Mouse (Mus musculus): ENCODE measurements around the gene Lig4. TPM values are rescaled to one million over a fixed set of nuclear protein-coding genes. Genes with fewer than 3 reads are reported as not detected.
A peak's percentile ranks its signal among the peaks of the same experiment; 100 is the strongest.

The Lig4 gene
- 2.7 and 2.8 TPM in 2 replicates for polyA plus RNA-seq (2012; ENCODE audit: insufficient read depth, insufficient read length, missing spikeins)

GRCm38 (mm10) chr8:9977573-9978314, at the start of gene Lig4, which contains the start of gene Abhd13:
TSS of gene Lig4 (minus strand) at chr8:9977686.
TSS of gene Abhd13 (plus strand) at chr8:9977707.
- Histone ChIP-seq H3K27ac (ENCODE audit: insufficient read depth, low read depth, low read length) (peak within 1 kb of the TSS; percentile 53), H3K4me3 (ENCODE audit: insufficient read depth, low read length) (peak within 1 kb of the TSS; percentile 74), H3K4me1 (ENCODE audit: control insufficient read depth, insufficient read depth, low read length) (peaks cover 24% of the 10 kb centered on the region)
- TF ChIP-seq CTCF (IDR thresholded peaks at IDR 0.05; ENCODE audit: low read depth, low read length) = no peak
- TF ChIP-seq POLR2A (IDR thresholded peaks at IDR 0.05; ENCODE audit: borderline replicate concordance, low read depth, low read length) = no peak

DNA sequence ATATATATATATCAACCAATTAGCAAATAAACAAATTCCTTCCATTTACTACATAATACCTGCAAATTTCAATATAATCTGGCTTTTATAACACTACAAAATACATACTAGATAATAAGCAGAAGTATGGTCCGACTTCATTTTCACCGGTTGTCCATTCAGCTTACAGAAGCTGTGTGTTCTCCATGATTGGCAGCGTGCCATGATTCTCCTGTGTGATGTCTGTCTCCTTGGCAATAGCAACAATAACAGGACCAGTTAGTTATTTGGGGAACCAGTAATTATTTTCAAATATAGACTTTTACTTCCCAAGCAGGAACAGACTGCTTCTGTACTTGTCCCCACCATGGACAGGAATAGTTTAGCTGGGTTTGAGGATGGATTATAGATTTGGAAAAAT, 39.7 kb upstream of the Lig4 start:
- H3K27ac ChIP-seq (ENCODE audit: insufficient read depth, low read depth, low read length) = no peak overlapping the region
- no peak overlapping the region for H3K4me3 ChIP-seq (ENCODE audit: insufficient read depth, low read length)
- peaks cover 6% of the 10 kb centered on the region for H3K4me1 ChIP-seq (ENCODE audit: control insufficient read depth, insufficient read depth, low read length)
- no peak for TF ChIP-seq CTCF (IDR thresholded peaks at IDR 0.05; ENCODE audit: low read depth, low read length)
- TF ChIP-seq POLR2A (IDR thresholded peaks at IDR 0.05; ENCODE audit: borderline replicate concordance, low read depth, low read length) = no peak

GRCm38 (mm10) chr8:10016252-10016651, 38.8 kb upstream of the Lig4 start:
- peaks cover 6% of the 10 kb centered on the region for H3K4me1 ChIP-seq (ENCODE audit: control insufficient read depth, insufficient read depth, low read length)
- no peak overlapping the region for H3K27ac ChIP-seq (ENCODE audit: insufficient read depth, low read depth, low read length)
- TF ChIP-seq POLR2A (IDR thresholded peaks at IDR 0.05; ENCODE audit: borderline replicate concordance, low read depth, low read length) (no peak), CTCF (IDR thresholded peaks at IDR 0.05; ENCODE audit: low read depth, low read length) (no peak)
- H3K4me3 ChIP-seq (ENCODE audit: insufficient read depth, low read length) = no peak overlapping the region

GRCm38 (mm10) chr8:10007660-10008028, 30.2 kb upstream of the Lig4 start:
- Histone ChIP-seq H3K4me3 (ENCODE audit: insufficient read depth, low read length) (peak overlapping the region; percentile 59), H3K4me1 (ENCODE audit: control insufficient read depth, insufficient read depth, low read length) (peaks cover 15% of the 10 kb centered on the region)

DNA sequence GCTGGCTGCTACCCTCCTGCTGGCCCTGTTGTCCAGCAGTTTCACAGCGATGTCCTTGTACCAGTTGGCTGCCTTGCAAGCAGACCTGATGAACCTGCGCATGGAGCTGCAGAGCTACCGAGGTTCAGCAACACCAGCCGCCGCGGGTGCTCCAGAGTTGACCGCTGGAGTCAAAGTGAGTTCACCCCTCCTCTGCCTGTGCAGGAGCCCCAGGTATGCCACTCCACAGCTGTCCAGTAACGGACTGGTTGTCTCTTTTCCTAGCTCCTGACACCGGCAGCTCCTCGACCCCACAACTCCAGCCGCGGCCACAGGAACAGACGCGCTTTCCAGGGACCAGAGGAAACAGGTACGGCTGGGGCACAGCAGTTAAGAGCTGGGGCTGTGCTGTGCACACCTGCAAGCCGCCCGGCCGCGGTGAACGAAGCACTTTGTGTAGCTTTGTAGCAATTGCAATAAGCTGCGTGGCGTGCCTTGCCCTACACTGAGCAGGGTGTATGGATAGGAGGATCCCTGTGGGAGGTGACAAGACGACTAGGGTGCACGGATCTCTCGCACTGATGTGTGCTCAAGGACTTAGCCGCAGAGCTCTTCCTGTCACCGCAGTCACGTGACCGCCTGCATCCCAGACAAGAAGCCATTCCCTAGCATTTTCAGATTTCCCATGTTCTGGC, 29.6 kb upstream of the Lig4 start:
- Histone ChIP-seq H3K4me3 (ENCODE audit: insufficient read depth, low read length) (peak overlapping the region; percentile 59), H3K27ac (ENCODE audit: insufficient read depth, low read depth, low read length) (peak overlapping the region; percentile 39; the same call in 1 of the 2 replicates), H3K4me1 (ENCODE audit: control insufficient read depth, insufficient read depth, low read length) (peaks cover 15% of the 10 kb centered on the region)
- no peak for TF ChIP-seq CTCF (IDR thresholded peaks at IDR 0.05; ENCODE audit: low read depth, low read length)
- TF ChIP-seq POLR2A (IDR thresholded peaks at IDR 0.05; ENCODE audit: borderline replicate concordance, low read depth, low read length) = no peak

More at GRCm38 (mm10) chr8:10007660-10008028, 30.2 kb upstream of the Lig4 start:
- TF ChIP-seq CTCF (IDR thresholded peaks at IDR 0.05; ENCODE audit: low read depth, low read length) (no peak), POLR2A (IDR thresholded peaks at IDR 0.05; ENCODE audit: borderline replicate concordance, low read depth, low read length) (no peak)
- H3K27ac ChIP-seq (ENCODE audit: insufficient read depth, low read depth, low read length) = no peak overlapping the region

DNA sequence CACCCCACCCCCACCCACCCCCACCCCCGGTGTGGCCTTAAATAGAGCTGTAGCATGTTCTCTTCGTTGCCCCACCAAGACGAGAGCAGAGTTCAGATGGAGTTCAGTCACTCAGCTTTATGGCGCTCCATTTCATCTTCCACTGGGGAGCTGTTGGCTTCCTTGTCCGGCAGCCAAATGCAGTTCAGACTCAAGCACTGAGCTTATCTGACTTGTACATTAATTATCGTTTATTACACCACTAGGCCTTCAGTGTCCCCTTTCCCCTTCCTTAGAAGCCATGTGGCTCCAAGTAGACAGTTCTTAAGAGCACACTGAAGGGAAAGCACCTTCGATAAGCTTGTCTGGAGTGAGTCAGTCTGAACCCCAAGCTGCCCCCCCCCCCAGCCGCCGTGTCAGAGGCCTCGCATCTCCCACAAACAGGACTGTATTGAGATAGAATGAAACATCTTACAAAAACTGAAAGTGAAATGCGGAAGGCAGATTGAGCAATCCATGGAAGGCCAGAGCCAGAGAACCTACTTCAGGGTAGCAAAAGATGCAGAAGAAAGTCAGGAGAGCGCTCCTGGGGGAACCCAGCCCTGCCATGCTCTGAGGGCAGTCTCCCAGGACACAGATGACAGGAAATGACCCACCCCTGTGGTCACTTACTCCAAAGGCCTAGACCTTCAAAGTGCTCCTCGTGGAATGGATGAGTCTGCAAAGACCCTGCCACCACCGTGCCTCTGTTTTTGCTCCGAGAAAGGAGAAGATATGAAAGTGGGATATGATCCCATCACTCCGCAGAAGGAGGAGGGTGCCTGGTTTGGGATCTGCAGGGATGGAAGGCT, 28.9 kb upstream of the Lig4 start, which contains the start of gene Tnfsf13b:
Tnfsf13b (plus strand) TSS at position 312 of the 830 bp plus-strand sequence.
- TF ChIP-seq POLR2A (IDR thresholded peaks at IDR 0.05; ENCODE audit: borderline replicate concordance, low read depth, low read length) = no peak
- TF ChIP-seq CTCF (IDR thresholded peaks at IDR 0.05; ENCODE audit: low read depth, low read length) = no peak
- H3K4me3 ChIP-seq (ENCODE audit: insufficient read depth, low read length) = peak within 1 kb of the TSS; percentile 59
- peak within 1 kb of the TSS; percentile 47 for H3K27ac ChIP-seq (ENCODE audit: insufficient read depth, low read depth, low read length)
- H3K4me1 ChIP-seq (ENCODE audit: control insufficient read depth, insufficient read depth, low read length) = peaks cover 15% of the 10 kb centered on the region

GRCm38 (mm10) chr8:10004115-10004514, 26.6 kb upstream of the Lig4 start:
- peaks cover 15% of the 10 kb centered on the region for H3K4me1 ChIP-seq (ENCODE audit: control insufficient read depth, insufficient read depth, low read length)
- H3K27ac ChIP-seq (ENCODE audit: insufficient read depth, low read depth, low read length) = no peak overlapping the region
- H3K4me3 ChIP-seq (ENCODE audit: insufficient read depth, low read length) = no peak overlapping the region
- TF ChIP-seq CTCF (IDR thresholded peaks at IDR 0.05; ENCODE audit: low read depth, low read length) (no peak), POLR2A (IDR thresholded peaks at IDR 0.05; ENCODE audit: borderline replicate concordance, low read depth, low read length) (no peak)

DNA sequence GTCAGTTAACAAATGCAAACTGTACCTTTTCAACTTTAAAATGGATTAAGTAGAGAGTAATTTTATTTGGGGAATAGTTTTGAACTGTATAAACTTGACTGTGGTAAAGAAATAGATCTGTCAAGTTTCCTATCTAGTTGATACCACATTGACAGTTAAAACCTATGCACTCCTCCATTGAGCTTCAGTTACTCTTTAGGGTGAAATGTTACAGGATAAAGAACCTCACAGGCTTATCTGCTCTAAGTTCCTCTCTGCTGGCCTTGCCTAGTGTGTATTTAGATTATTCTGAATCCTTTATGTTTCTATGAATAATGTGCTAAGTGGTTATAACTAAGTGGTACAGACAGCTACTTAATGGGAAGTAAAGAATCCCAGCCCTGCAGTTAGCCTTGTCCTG, 2.7 kb upstream of the Lig4 start:
- no peak overlapping the region for H3K4me3 ChIP-seq (ENCODE audit: insufficient read depth, low read length)
- TF ChIP-seq CTCF (IDR thresholded peaks at IDR 0.05; ENCODE audit: low read depth, low read length) (no peak), POLR2A (IDR thresholded peaks at IDR 0.05; ENCODE audit: borderline replicate concordance, low read depth, low read length) (no peak)
- H3K27ac ChIP-seq (ENCODE audit: insufficient read depth, low read depth, low read length) = no peak overlapping the region
- H3K4me1 ChIP-seq (ENCODE audit: control insufficient read depth, insufficient read depth, low read length) = peaks cover 24% of the 10 kb centered on the region

- TF ChIP-seq CTCF (IDR thresholded peaks at IDR 0.05; ENCODE audit: low read depth, low read length) (no peak), POLR2A (IDR thresholded peaks at IDR 0.05; ENCODE audit: borderline replicate concordance, low read depth, low read length) (no peak)
- no peak overlapping the region for H3K27ac ChIP-seq (ENCODE audit: insufficient read depth, low read depth, low read length)
- peaks cover 24% of the 10 kb centered on the region for H3K4me1 ChIP-seq (ENCODE audit: control insufficient read depth, insufficient read depth, low read length)
- H3K4me3 ChIP-seq (ENCODE audit: insufficient read depth, low read length) = no peak overlapping the region
These were observed 2.3 kb upstream of the Lig4 start for GRCm38 (mm10) chr8:9979746-9980145.
